Mouse (Mus musculus) limb, embryonic 15.5 days (tissue): Measurements from ENCODE around the gene Kcnk13. TPM values are rescaled to one million over a fixed set of nuclear protein-coding genes. Genes with fewer than 3 reads are reported as not detected.
A peak's percentile ranks its signal among the peaks of the same experiment; 100 is the strongest.

Experiments
- ATAC-seq: fragments of 200-750 bp; cut with Nextera tagmentation; 2 replicates; pipeline ENCODE4 v1.8.0; 2017; ENCODE audit warnings: low read depth, moderate TSS enrichment; ENCODE audit not compliant: insufficient number of reproducible peaks, low FRiP score, low TSS enrichment
- H3K27ac ChIP-seq: fragments of 300-500 bp; sonication (generic); 2 replicates; pipeline ENCODE4 v1.5.1; 2015; ENCODE audit warnings: moderate library complexity, mild to moderate bottlenecking, inconsistent platforms
- H3K27me3 ChIP-seq: fragments of 300-500 bp; sonication (generic); 2 replicates; pipeline ENCODE4 v1.6.1; 2015; ENCODE audit warnings: inconsistent platforms
- H3K36me3 ChIP-seq: fragments of 300-500 bp; sonication (generic); 2 replicates; pipeline ENCODE4 v1.6.1; 2015; ENCODE audit warnings: inconsistent platforms
- H3K4me1 ChIP-seq: fragments of 300-500 bp; sonication (generic); 2 replicates; pipeline ENCODE4 v1.6.1; 2015; ENCODE audit warnings: inconsistent platforms
- H3K4me2 ChIP-seq: fragments of 300-500 bp; sonication (generic); 2 replicates; pipeline ENCODE4 v1.6.1; 2015; ENCODE audit warnings: mild to moderate bottlenecking, inconsistent platforms
- H3K4me3 ChIP-seq: fragments of 300-500 bp; sonication (generic); 2 replicates; pipeline ENCODE4 v1.5.1; 2015; ENCODE audit warnings: mild to moderate bottlenecking, inconsistent platforms
- H3K9ac ChIP-seq: fragments of 300-500 bp; sonication (generic); 2 replicates; pipeline ENCODE4 v1.6.1; 2015; ENCODE audit warnings: inconsistent platforms
- H3K9me3 ChIP-seq: fragments of 300-500 bp; sonication (generic); 2 replicates; pipeline ENCODE4 v1.6.1; 2016; ENCODE audit warnings: inconsistent platforms
- whole genome bisulfite sequencing: fragments of 180-500 bp; shearing (Covaris S2); methylation state at CpG from one replicate; pipeline ENCODE4 v1.1.7; 2015; 5-methylcytosine and 5-hydroxymethylcytosine counted together
- polyA plus RNA-seq: library from polyadenylated mRNA; unstranded; fragments of >200 nt; fragmentation: Nextera tagmentation; extraction: Ambion mirVana; gene quantifications from 2 replicates; pipeline ENCODE4 v1.2.1, GENCODE M21; 2015

Gene Kcnk13
- polyA plus RNA-seq = 1.9 and 2.9 TPM in 2 replicates

- WGBS = under 1% methylated on average over 39 of the region's 39 CpGs
- no peak within 1 kb of the TSS for H3K27ac ChIP-seq
- H3K4me2 ChIP-seq = peak within 1 kb of the TSS; percentile 96
- no peaks in the 10 kb centered on the region for H3K9me3 ChIP-seq
- H3K36me3 ChIP-seq = no peaks in the 10 kb centered on the region
- peaks cover 28% of the 10 kb centered on the region for H3K4me1 ChIP-seq
- H3K27me3 ChIP-seq = peaks cover 78% of the 10 kb centered on the region
- H3K9ac ChIP-seq = no peak within 1 kb of the TSS
- ATAC-seq = peak; percentile 50; the same call in 1 of the 2 replicates
- peak within 1 kb of the TSS; percentile 51 for H3K4me3 ChIP-seq
Measured at GRCm38 (mm10) chr12:99964301-99965202, at the start of gene Kcnk13. Gene Kcnk13, plus strand, starts transcription at chr12:99964499.

- Histone ChIP-seq H3K4me3 (no peak overlapping the region), H3K27ac (no peak overlapping the region), H3K9me3 (no peaks in the 10 kb centered on the region), H3K36me3 (peaks cover 33% of the 10 kb centered on the region), H3K4me2 (no peak overlapping the region), H3K4me1 (no peaks in the 10 kb centered on the region), H3K9ac (no peak overlapping the region), H3K27me3 (no peaks in the 10 kb centered on the region)
- 79% methylated on average over 15 of the region's 15 CpGs for WGBS
- no peak for ATAC-seq
Measured at GRCm38 (mm10) chr12:99917800-99918427, 46.4 kb upstream of the Kcnk13 start.

GRCm38 (mm10) chr12:99919636-99920035 is 44.7 kb upstream of the Kcnk13 start:
- Histone ChIP-seq H3K4me3 (no peak overlapping the region), H3K9me3 (no peaks in the 10 kb centered on the region), H3K4me2 (no peak overlapping the region), H3K27me3 (no peaks in the 10 kb centered on the region), H3K36me3 (peaks cover 31% of the 10 kb centered on the region), H3K27ac (no peak overlapping the region), H3K9ac (no peak overlapping the region), H3K4me1 (no peaks in the 10 kb centered on the region)
- WGBS = 90% methylated on average over 3 of the region's 3 CpGs
- no peak for ATAC-seq

GRCm38 (mm10) chr12:99921045-99921444 is 43.3 kb upstream of the Kcnk13 start:
- no peak for ATAC-seq
- 84% methylated on average over 3 of the region's 3 CpGs for WGBS

GRCm38 (mm10) chr12:99923131-99923606 is 41.1 kb upstream of the Kcnk13 start:
- H3K27ac ChIP-seq = no peak overlapping the region
- no peak for ATAC-seq
- no peak overlapping the region for H3K4me3 ChIP-seq
- no peak overlapping the region for H3K4me2 ChIP-seq
- H3K27me3 ChIP-seq = no peaks in the 10 kb centered on the region
- 74% methylated on average over 5 of the region's 5 CpGs for WGBS
- H3K9ac ChIP-seq = no peak overlapping the region
- peaks cover 26% of the 10 kb centered on the region for H3K36me3 ChIP-seq
- H3K9me3 ChIP-seq = no peaks in the 10 kb centered on the region
- no peaks in the 10 kb centered on the region for H3K4me1 ChIP-seq

More at GRCm38 (mm10) chr12:99921045-99921444, 43.3 kb upstream of the Kcnk13 start:
- Histone ChIP-seq H3K27me3 (no peaks in the 10 kb centered on the region), H3K9me3 (no peaks in the 10 kb centered on the region), H3K36me3 (peaks cover 21% of the 10 kb centered on the region), H3K4me2 (no peak overlapping the region), H3K4me3 (no peak overlapping the region), H3K9ac (no peak overlapping the region), H3K4me1 (no peaks in the 10 kb centered on the region), H3K27ac (no peak overlapping the region)

- H3K4me1 ChIP-seq = no peaks in the 10 kb centered on the region
- no peak for ATAC-seq
- no peak overlapping the region for H3K4me2 ChIP-seq
- H3K9ac ChIP-seq = no peak overlapping the region
- whole genome bisulfite sequencing = 78% methylated on average over 5 of the region's 5 CpGs
- H3K4me3 ChIP-seq = no peak overlapping the region
- H3K36me3 ChIP-seq = peaks cover 25% of the 10 kb centered on the region
- H3K27me3 ChIP-seq = no peaks in the 10 kb centered on the region
- no peak overlapping the region for H3K27ac ChIP-seq
- H3K9me3 ChIP-seq = no peaks in the 10 kb centered on the region
Measured at GRCm38 (mm10) chr12:99923703-99924102, 40.6 kb upstream of the Kcnk13 start.

GRCm38 (mm10) chr12:99928311-99928710 is 36.0 kb upstream of the Kcnk13 start:
- no peak overlapping the region for H3K9ac ChIP-seq
- no peaks in the 10 kb centered on the region for H3K4me1 ChIP-seq
- 91% methylated on average over 7 of the region's 7 CpGs for WGBS
- H3K4me3 ChIP-seq = no peak overlapping the region
- peaks cover 16% of the 10 kb centered on the region; the same call in 1 of the 2 replicates for H3K36me3 ChIP-seq
- ATAC-seq = no peak
- H3K27me3 ChIP-seq = no peaks in the 10 kb centered on the region
- H3K4me2 ChIP-seq = no peak overlapping the region
- no peaks in the 10 kb centered on the region for H3K9me3 ChIP-seq
- no peak overlapping the region for H3K27ac ChIP-seq

GRCm38 (mm10) chr12:99929160-99929559 is 35.1 kb upstream of the Kcnk13 start:
- Histone ChIP-seq H3K36me3 (peaks cover 16% of the 10 kb centered on the region; the same call in 1 of the 2 replicates), H3K4me2 (no peak overlapping the region), H3K27me3 (no peaks in the 10 kb centered on the region), H3K9me3 (no peaks in the 10 kb centered on the region), H3K4me3 (no peak overlapping the region), H3K27ac (no peak overlapping the region), H3K4me1 (no peaks in the 10 kb centered on the region), H3K9ac (no peak overlapping the region)
- ATAC-seq = no peak
- 53% methylated on average over 1 of the region's 1 CpGs for WGBS

GRCm38 (mm10) chr12:99932245-99932644 is 32.1 kb upstream of the Kcnk13 start:
- Histone ChIP-seq H3K27me3 (no peaks in the 10 kb centered on the region), H3K27ac (no peak overlapping the region), H3K4me2 (no peak overlapping the region), H3K4me3 (no peak overlapping the region), H3K4me1 (no peaks in the 10 kb centered on the region), H3K9me3 (no peaks in the 10 kb centered on the region), H3K9ac (no peak overlapping the region), H3K36me3 (peaks cover 36% of the 10 kb centered on the region)
- WGBS = 91% methylated on average over 4 of the region's 4 CpGs
- ATAC-seq = no peak

GRCm38 (mm10) chr12:99933630-99934029 is 30.7 kb upstream of the Kcnk13 start:
- no peaks in the 10 kb centered on the region for H3K27me3 ChIP-seq
- H3K9me3 ChIP-seq = no peaks in the 10 kb centered on the region
- no peaks in the 10 kb centered on the region for H3K4me1 ChIP-seq
- H3K9ac ChIP-seq = no peak overlapping the region
- no peak for ATAC-seq
- no peak overlapping the region for H3K4me2 ChIP-seq
- WGBS = 89% methylated on average over 3 of the region's 3 CpGs
- H3K27ac ChIP-seq = no peak overlapping the region
- H3K36me3 ChIP-seq = peaks cover 36% of the 10 kb centered on the region
- no peak overlapping the region for H3K4me3 ChIP-seq

- no peak overlapping the region for H3K27ac ChIP-seq
- H3K27me3 ChIP-seq = no peaks in the 10 kb centered on the region
- no peak overlapping the region for H3K4me2 ChIP-seq
- 89% methylated on average over 8 of the region's 8 CpGs for WGBS
- H3K4me1 ChIP-seq = no peaks in the 10 kb centered on the region
- peaks cover 41% of the 10 kb centered on the region for H3K36me3 ChIP-seq
- ATAC-seq = no peak
- no peak overlapping the region for H3K9ac ChIP-seq
- no peak overlapping the region for H3K4me3 ChIP-seq
- no peaks in the 10 kb centered on the region for H3K9me3 ChIP-seq
Measured at GRCm38 (mm10) chr12:99935403-99935802, 28.9 kb upstream of the Kcnk13 start.

- peaks cover 48% of the 10 kb centered on the region for H3K36me3 ChIP-seq
- no peaks in the 10 kb centered on the region for H3K4me1 ChIP-seq
- no peak overlapping the region for H3K27ac ChIP-seq
- no peaks in the 10 kb centered on the region for H3K27me3 ChIP-seq
- H3K9ac ChIP-seq = no peak overlapping the region
- H3K4me2 ChIP-seq = no peak overlapping the region
- H3K9me3 ChIP-seq = no peaks in the 10 kb centered on the region
- WGBS = 60% methylated on average over 4 of the region's 4 CpGs
- H3K4me3 ChIP-seq = no peak overlapping the region
- ATAC-seq = no peak
Measured at GRCm38 (mm10) chr12:99938476-99938875, 25.8 kb upstream of the Kcnk13 start.
